Mouse (Mus musculus) testis, adult 2 months (tissue): ENCODE results near the gene Susd6.

Source experiments
- CTCF ChIP-seq: fragments of 200-500 bp; IDR thresholded peaks from 2 replicates; pipeline ENCODE4 v1.5.1; 2012; ENCODE audit warnings: low read depth, mild to moderate bottlenecking, inconsistent platforms, low read length, moderate library complexity; ENCODE audit not compliant: control insufficient read depth, insufficient read depth, insufficient replicate concordance
- POLR2A ChIP-seq: fragments of 200-500 bp; IDR thresholded peaks from 2 replicates; pipeline ENCODE4 v1.6.1; 2012; ENCODE audit warnings: low read depth, mild to moderate bottlenecking, inconsistent platforms, low read length, moderate library complexity; ENCODE audit not compliant: control insufficient read depth

DNA sequence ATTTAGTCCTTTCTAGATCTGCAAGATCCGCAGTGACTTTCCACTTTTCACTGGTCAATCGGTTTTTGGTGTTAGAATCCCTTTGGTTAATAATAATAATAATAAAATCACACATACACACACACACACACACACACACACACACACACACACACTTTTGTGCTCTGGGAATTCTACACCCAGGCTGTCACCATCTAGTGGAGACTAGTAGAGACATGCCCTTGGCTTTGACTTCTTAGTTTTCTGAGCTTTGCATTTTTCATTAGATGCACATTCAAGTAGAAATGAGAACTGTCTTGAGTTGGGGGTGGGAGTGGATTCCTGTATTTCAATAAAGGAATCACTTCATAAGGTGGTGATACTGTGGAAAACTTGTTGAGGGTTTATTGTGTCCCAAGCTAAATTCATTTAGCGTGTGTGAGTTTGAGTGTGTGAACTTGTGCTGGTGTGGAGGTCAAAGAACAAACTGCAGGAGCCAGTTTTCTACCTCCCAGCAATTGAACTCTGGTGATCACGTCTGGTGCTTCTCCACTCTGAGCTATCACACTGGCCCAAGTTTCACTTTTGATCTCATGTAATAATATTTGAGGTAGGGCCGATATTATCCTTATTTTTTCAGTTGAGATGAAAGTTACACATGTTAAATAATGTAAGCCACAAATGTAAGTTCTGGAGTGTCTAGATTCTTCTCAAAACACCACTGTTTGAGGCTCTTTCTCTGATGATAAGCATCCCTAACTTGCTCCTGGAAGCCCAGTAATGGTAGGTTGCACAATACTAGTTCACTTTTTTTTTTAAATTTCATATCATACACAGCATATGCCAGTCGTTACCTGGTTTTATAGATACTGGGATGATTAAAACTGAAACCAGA is 1.5 kb downstream of the Susd6 start:
- TF ChIP-seq POLR2A (no peak), CTCF (no peak)
